Mouse (Mus musculus) lung, postnatal 25 days (tissue): ENCODE measurements around the gene Oas1d.
"Not testable (repeated sequence)": the region's sequence is repeated elsewhere in the genome, so short reads cannot be mapped to it uniquely, and the experiment has no call there.

Experiments
- DNase-seq: peaks from one replicate; pipeline ENCODE4 v3.0.0; 2022; ENCODE audit warnings: low spot score

The Oas1d gene

DNA sequence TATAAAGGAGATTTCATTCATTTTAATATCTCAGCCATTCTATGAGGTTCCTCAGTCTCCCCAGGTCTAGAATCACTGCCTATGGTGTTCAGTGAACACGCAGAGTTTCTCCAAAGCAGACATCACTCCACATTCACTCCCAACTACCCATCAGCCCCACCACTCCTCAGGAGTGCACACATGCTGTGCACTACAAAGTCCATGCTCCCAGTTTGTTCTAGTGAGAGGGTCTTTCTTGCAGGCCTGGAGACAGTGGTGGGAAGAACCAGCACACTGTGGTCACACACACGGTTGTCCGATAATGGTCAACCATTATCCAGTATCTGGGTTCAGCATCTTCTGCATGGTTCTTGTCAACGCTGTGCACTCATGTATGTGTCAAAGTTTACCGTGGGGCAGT lies 12.3 kb upstream of the Oas1d start:
- DNase-seq, result no peak

DNA sequence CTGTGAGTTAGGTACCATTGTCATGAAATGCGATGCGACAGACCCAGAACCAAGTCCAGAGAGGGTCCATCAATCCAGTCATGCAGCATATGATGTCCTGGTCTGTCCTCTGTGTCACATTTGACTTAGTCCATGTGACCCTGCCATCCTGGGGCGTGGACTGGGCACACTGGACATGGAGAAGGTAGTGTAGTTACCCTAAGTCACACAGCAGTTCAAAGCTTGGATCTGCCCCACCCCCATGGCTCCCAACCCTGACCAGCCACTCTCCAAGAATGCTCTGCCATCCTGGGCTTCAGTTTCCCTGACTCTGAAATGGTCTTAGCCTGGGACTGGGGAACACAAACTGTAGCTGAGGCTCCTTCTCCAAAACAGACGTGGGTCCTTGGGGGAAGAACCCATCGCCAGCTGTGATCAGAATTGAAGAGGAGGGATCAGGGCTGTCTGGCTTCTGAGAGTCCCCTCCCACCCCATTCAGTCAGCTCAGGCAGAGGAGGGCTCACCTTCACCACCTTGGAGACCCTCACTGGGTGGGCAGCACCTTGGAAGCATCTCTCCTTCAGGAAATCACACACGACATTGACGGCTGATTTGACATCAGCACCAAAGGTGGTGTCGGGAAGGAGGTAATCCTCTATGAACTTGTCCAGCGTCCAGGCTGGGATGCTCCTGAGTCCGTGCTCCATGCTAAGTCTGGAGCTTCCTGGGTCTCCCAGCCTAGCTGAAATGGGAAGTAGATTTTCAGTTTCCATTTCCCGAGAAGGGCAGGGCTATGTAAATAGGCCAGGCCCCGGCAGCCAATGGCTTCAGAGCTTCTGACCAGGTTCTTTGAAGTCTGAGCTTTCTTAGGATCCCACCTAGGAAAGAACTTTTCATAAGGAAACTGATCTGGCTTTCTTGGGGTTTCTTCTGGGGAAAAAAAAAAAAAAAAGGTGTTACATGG lies 7.3 kb upstream of the Oas1d start, which contains the start of gene Oas1a:
Gene Oas1a, minus strand, starts transcription at position 731 of the 943 bp plus-strand sequence.
- not testable (repeated sequence) for DNase-seq

DNA sequence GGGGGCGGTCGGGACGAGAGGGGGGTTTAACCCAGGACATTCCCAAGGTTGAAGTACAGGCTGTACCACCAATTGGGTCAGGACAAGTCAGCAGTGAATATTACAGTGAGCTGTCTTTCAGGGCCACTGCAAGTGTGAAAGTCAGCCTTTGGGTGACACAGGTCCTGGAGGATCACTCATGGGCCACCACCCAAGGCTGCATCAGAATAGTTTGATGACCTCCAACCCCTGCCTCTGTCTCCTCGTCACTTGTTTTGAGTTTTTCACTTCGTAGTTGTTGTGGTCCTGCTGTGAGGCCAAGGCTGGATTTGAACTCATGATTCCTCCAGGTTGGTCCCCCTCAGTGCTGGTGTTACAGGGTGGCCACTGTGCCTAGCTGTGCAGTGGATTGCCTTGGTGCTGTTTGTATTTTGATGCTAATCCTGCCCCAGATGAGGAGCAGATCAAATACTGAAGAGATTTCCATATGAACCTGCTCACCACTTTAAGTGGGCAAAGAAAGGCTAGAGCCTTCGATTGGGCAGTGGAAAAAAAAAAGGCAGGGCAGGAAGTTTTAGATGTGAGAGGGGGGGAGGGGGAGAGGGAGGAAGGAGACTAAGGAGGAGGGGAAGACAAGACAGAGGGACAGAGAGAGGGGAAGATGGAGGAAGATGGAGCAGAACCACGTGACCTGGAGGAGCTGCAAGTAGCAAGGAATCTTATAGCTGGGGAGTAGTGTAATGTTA lies 6.0 kb upstream of the Oas1d start:
- no peak for DNase-seq

DNA sequence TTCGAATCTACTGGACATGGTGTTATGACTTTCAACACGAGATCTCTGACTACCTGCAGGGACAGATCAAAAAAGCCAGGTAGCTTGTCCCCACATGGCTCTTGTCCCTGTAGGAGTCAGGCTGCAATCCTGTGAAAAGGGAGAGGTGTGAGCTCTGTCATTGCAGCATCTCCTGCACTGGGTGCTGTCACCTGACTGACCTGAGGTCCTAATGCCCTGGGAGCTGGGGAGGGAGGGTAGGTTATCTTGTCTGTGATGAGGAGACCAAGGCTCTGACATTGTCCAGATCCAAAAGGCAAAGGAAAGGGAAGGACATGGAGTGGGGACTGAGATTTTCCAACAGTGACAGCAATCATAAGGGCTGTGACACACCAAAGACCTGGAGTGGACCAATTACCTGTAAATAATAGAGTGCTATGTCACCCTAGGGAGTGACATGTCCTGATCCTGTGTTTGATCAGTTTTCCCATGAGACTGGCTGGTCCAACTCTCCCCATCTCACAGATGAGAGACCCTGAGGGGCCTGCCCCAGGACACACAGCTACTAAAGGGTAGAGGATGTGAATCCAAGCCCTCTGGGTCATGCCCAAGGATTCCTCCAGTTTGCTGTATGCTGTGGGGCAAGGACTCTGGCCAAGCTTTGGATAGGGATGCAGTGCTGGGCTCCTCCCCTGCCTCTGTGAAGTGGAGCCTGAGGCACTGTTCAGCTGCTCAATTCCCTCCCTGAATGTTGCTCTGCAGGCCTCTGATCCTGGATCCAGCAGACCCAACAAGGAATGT lies 5.0 kb downstream of the Oas1d start:
- not testable (repeated sequence) for DNase-seq

DNA sequence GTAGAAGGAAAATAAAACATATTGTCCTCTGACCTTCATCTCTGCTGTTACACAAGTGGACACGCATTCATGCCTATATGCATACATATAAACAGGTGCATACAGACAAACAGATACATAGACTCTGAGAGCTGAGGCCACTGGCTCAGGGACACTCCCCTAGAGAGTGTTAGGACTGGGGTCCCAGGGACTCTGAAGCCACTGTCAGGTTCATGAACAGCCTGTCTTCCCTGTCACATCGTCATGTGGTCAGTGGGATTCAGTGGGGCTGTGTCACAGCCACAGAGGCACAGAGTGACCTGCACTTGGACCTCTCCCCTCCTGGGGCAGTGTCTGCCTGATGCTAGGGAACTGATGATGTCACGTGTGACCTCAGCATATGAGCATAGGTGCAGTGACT lies 6.0 kb downstream of the Oas1d start:
- no peak for DNase-seq

DNA sequence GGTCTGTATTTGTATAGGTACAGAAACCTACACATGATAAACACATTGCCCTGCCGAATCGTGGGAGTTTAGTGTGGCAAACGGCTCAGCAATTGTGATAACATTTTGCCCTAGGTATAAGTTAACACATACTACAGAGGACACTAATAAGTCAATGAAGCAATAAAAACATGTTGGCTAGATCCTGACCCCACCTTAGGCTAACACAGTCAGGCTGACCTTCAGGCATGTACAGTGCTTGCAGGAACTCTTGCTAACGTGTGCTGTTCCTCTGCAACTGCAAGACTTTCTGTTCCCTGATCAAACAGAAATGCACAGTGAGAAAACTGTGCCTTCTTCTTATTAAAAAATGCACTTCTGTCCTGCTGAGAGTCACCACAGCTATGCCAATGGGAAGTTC lies 9.6 kb downstream of the Oas1d start:
- DNase-seq, result no peak

DNA sequence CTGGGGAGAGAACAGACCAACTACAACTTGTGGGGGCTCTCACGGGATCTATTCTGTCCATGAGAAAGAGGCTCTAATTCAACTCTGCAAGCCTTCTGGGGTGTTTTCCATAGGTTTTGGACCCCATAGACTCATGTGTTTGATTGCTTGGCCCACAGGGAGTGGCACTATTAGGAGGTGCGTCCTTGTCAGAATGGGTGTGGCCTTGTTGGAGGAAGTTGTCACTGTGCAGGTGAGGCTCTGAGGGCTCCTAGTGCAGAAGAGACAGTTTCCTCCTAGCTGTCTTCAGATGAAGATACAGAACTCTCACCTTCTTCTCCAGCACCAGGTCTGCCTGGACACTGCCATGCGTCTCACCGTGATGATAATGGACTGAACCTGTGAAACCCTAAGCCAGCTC lies 10.2 kb downstream of the Oas1d start:
- not testable (repeated sequence) for DNase-seq

DNA sequence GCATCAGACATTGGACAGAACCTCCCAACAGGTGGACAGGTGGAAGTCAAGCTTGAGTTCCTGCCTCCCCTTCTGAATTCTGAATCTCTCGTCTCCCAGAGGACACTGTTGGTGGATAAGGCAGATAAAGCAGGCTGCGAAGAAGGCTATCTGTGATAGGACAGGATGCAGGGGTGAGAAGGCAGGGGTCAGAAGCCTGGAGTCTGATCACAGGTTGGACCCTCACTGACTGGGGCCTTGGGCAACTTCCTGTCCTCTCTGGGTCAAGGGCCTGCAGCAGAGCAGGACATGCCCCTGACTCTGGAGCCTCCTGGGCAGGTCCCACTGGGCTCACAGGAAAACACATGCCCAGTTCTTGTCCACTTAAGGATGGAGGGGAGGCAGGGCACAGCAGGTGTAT lies 12.0 kb downstream of the Oas1d start:
- not testable (repeated sequence) for DNase-seq

DNA sequence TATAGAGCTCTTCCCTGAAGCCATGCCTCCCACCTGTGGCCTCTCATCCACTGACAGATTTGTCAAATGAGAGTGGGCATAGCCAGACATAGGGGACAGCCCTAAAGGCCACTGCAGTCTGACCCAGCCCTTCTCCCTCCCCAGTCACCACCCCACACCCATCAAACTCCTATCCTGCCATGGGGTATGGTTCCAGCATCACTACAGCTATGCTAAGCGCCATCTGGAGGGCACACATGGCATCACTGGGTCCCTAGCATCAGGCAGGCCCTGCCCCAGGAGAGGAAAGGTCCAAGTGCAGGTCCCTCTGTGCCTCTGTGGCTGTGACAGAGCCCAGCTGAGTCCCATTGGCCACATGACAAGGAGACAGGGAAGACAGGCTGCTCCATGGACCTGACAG lies 12.7 kb downstream of the Oas1d start:
- no peak for DNase-seq

DNA sequence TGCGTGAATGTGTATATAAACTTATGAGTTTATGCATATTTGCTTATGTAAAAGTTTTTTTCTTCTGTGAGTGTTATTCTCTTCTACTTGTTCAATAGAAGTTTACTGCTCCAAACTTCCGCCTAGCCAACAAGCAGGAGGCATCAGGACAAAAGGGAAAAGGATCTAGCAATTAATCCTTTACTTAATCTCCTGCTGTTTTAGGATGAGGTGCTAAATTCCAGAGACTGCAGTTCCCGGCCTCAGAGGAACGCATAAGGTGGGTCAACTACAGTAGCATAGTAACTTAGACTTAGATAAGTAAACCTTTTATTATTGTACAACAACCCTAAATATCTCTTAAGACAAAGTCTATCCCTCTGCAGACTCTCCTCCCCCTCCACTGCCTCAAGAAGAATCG lies 19.6 kb downstream of the Oas1d start:
- DNase-seq, result no peak

DNA sequence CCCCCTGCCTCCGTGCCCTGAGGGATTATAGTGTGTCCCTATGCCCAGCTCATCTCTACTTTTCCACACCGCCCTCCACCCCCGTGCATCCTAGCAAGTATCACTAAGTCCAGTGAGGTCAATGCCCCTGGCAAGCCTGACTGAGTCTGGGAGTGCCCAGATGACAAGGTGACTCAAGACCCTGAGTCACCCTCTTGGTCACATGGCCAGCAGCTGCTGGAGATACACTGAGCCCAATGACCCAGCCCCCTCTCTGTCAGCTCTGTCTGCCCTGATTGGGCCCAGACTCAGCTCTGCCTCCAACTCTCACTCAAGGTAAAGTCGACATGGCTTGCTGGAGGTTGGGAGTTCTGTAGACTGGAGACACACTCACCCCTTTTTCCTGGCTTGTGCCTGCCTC lies 23.5 kb downstream of the Oas1d start:
- no peak for DNase-seq

DNA sequence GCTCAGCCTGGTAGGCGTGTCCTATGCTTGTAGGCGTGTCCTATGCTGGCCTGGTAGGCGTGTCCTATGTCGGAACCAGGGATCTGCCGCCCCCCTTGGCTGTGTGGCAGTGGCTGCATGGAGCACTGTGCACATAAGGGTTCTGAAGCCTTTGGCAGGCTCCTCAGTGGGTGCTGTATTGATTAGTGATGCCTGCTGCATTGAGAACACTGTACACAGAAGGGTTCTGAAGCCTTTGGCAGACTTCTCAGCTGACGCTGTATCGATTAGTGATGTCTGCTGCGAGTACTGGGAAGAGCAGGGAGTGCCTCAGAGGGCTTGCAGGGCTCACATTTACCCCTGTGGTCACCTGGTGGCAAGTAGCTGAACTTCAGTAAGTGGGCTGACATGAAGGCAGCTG lies 24.2 kb downstream of the Oas1d start:
- no peak for DNase-seq

DNA sequence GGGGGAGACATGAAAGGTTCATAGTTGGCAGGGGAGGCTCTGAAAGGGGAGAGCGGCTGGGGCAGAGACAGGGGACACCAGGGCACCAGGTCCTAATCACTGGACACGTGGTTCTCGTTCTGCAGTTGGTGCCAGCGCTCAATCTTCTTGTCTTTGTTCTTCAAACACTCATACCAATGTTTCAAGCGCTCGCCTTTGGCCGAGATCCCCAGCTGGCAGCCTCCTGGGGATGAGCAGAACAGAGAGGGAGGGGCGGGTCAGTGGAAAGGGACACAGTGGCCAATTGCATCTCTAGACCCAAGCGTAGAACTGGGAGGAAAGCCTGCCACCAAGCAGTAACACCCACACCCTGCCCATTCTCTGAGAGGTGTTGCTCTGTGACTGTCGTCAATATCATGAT lies 27.7 kb downstream of the Oas1d start:
- DNase-seq, result no peak

DNA sequence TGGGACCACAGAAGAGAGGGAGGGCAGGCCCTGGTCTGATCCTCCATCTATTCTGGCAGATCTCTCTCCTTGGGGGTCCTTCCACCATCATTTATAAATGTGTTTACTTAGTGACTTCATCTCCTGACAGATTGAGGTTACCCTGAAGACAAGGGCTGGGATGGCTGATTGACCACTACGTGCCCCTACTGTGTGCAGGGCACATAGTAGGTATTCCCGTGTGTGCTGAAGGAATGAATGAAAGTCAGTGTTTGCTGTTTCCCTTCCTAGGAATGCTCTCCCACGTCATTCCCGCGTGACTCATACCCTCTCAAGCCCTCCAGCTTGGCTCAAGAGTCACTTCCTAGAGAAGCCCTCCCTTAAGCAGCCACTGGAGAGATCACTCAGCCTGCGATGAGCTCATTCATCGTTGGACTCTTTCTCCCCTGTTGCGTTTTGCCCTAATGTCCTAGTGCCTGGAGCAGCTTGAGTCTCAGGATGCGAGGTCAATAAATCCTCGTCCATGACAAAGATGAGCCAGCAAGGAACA lies 38.0 kb downstream of the Oas1d start:
- no peak for DNase-seq

DNA sequence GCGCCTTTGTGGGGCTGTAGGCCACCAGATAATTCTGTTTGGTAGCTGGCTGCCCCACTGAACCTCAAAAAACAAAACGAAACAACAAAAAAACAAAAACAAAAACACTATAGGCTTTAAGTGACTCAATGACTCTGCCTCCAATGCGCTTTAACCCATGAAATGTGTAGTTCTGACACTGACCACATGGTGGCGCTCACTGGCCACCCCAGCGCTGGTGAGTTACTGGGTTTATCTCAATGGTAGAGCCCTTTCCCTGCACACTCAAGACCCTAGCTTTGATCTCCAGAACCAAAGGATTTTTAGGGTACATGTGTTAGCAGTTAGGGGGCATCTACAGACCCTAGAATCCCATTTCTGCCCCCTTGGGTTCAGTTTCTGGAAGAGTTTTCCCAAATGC lies 39.6 kb downstream of the Oas1d start:
- no peak for DNase-seq

DNA sequence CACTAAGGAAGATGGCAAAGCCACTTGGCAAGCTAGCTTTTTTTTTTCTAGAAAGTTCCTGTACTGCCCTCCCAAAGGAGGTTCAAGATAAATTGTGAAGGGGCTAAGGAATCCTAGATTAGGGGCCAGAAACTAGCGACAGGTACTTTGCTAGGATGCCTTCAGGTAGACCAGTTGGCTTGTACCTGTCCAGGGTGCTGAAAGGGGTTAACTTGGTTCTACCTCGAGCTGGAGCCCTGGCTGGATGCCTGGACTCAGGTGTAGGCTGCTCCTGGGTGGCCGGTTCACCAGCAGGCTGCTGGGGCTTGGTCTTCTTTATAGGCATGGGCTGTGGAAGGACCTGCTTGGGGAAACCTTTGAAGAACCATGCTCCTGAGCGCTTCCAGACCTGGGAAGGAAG lies 46.7 kb downstream of the Oas1d start:
- no peak for DNase-seq

DNA sequence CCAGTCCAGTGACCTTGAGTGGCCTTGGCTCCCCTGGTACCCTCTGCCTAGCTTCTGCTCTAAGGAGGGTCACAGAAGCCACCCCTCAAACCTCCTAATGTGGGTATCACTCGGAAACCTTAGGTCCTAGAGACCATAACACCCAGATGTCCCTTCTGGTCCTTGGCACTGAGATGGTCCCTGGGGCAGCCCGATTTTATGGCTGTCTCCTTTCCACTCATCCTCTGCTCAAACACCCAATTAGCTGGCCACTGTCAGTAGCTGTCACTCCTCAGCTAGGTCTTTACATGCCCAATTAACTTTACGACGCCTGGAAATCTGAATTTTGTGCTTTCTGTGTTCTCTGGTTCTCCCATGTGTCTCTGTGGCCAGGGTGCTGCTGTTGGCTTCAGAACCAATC lies 51.8 kb downstream of the Oas1d start:
- DNase-seq, result no peak

DNA sequence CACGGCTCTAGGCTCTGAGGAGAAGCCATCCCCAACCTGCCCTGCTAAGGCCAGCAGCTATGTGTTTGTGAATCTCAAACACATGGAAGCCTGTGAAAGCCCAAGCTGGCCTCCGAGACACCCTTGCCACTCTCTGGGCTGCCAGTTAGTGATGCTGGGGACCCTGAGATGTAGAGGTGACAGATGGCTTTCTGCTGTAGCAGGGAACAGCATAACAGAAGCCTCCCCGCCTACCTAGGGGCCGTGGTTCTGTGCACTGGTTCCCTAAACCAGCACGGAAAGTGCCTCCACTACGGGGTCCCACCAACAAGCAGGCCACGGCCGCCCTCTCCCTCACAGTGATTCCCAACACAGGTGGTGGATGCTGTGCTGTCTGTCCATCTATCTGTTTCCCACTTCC lies 52.6 kb downstream of the Oas1d start:
- no peak for DNase-seq

DNA sequence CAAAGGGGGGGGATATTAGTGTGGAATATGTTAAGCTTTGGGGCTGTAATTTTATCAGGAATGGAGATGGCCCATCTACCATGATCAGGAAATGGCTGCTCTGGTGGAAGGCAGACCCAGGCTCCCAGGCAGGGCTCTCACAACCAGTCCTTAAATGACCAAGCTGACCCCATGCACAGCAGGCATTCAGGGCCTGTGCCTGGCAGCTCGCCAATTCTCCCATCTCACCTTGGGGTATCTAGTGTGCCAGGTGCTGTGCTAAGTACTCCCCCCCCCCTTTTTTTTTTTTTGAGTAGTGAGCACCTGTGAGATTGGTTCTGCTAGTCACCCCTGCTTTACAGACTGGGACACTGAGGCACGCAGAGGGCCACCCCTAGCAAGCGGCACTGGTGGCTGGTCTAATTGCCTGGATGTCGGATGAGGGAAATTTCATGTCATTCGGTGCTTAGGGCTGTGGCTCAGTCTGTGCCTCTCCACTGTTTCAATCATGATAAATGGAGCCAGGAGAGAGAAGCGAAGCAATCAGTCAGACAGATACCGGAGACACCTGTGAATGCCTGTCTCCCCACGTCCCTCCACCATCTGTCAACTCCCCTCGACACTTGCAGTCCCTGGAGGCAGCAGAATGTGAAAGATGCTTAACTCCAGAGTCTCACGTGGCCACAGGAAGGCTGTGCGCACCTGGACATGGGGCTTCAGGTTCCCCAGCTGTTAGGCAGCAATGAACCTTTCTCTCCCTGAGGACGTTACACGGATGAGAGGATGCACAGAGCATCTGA lies 53.2 kb downstream of the Oas1d start:
- no peak for DNase-seq

DNA sequence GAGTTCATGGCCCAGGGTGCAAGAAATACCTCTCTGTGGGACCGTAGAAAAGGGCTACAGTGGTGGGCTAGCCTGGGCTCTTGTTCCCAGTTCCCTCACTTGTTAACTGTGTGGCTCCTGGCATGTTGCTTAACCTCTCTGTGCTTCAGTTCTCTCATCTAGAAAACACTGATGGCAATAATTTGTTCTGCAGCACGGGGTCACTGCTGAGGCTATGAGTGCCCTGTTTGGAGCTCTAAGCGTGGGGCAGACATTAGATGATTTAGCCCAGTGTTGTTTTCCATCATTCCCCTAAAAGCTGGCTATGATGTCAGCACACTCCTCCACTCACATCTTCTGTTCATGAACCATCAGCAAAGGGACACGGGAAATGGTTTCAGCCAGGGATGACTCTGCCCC lies 53.8 kb downstream of the Oas1d start:
- no peak for DNase-seq

DNA sequence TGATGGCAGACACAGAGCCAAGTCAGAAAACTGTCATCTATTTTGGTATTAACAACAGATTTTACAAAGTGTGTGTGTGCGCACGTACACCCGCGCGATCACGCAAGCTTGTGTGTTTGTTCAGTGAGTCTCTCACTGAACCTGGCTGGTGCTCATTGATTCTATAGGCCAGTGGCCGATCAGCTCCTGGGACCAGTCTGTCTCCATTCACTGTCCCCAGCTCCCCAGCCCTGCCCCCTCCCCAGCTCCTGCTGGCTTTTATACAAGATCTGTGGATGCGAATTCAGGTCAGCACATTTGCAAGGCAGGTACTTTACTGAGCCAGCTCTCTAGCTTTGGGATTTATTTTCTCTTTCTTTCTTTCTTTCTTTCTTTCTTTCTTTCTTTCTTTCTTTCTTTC lies 54.5 kb downstream of the Oas1d start:
- DNase-seq, result no peak

DNA sequence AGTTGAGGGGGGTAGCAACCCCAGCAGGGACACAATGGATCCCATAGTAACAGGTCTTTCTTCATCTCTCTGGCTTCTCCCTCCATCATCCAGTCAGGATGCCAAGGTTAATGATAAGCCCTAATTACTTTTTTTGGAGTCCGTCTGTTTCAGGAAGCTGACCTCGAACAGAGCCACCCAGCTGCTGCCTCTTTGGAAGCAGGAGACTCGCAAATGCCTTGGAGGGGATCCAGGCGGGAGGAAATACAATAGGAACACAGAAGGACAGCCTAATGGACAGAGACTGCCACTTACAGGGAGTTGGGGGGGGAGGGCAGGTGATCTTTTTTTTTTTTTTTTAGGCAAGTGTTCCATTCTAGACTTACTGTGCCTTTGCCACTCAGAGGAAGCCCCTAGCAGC lies 55.4 kb downstream of the Oas1d start:
- DNase-seq, result no peak
